Comparison of ENCODE assay signal across 11 mouse cellular contexts in the genomic region with DNA sequence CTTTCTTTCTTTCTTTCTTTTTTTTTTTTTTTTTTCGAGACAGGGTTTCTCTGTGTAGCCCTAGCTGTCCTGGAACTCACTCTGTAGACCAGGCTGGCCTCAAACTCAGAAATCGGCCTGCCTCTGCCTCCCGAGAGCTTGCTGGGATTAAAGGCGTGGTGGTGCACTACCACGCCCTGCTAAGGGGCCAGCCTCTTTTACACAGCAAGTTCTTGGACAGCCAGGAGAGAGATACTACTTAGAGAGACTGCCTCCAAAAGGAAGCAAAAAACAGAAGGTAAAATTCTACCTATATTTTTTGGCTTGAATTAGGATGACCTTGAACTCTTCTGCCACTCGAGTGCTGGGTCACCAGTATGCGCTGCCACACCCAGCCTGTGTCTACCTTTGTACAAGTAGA. TPM values are rescaled to one million over a fixed set of nuclear protein-coding genes. Genes with fewer than 3 reads are reported as not detected.
"Had no signal": no experiment of that assay in that cellular context is flagged by ENCODE, and none has a peak within 500 bp of the region (broad histone marks: within the 10 kb centered on the region; RNA-seq: fewer than 3 reads in every experiment).

No protein-coding gene starts in this region.

RNA-seq across cellular contexts. Expression of a gene that starts 28.7 kb away (rescaled TPM):
- polyA plus RNA-seq: lung, embryonic 14.5 days; midbrain, embryonic 10.5 days; midbrain, embryonic 13.5 days; midbrain, embryonic 15.5 days; midbrain, postnatal 0 days; neural tube, embryonic 12.5 days; neural tube, embryonic 14.5 days; spleen, adult 2 months; stomach, embryonic 15.5 days; thymus, adult 2 months; urinary bladder, adult 2 months had no signal
